Mouse (Mus musculus) layer of hippocampus, postnatal 36 days (tissue): ENCODE measurements at regions not wholly inside any gene's neighbourhood (a gene's known extent, or its start where the extent isn't known, plus 50 kb on each side); places are given as distances from the start of the nearest gene placed in this dataset.
A peak's percentile ranks its signal among the peaks of the same experiment; 100 is the strongest.

Experiments
- DNase-seq, 2 experiments: peaks; one replicate each; pipeline ENCODE4 v3.0.0; 2022

DNA sequence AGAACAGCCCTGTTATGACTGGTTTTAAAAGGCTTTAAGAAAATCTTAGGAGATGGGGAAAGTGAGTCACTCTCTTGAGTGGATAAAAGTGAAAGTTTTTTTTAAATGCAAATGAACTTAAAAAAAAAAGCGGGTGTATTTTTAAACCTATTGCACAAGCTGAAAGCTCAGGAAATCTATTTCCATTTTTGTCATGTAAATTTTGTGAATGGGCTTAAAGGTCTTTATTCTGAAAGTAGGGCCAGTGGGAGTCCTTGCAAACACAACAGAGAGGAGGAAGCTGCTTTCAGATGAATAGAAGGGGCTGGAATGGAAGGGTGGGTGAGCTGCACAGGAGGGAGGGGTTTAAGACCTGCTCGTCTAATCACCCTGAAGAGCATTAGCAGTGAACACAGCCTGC, 62.9 kb downstream of the Fam84a start:
- no peak for DNase-seq

DNA sequence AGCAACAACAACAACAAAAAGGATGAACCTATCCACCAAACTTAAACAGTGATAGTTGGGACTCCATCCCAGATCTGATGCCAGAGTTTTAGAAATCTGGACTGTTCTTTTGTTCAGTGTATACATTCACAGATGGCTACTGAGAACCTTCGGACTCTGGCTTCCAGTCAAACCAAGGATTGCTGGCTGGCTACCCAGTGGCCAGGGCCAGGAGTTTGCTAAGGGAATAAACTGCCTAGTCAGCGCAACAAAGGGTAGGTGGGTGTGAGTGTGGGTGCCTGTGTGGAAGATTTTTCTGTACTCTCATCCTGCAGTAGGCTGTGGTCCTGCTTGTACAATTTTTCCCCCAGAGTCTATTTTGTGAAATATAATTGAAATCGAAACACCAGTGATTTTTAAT, 69.1 kb downstream of the Fam84a start:
- peak; percentile 13 to 17 for DNase-seq

DNA sequence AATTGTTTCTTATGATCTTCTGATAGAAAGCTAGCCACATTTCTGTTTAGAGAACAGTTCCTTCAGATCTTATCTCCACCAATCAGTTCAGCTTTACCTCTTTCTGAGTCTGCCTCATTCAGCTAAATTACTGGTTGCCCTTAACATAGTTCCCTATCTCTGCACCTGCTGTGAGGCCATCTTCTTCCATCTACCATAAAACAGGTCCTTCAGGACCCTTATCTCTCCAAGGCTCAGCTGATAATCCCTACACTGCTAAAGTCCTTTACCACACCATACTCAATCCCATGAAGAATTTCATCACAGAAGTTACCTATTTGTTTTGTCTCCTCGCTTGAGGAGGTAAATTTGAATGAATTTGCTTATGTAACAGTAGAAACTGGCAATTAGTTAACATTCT, 72.0 kb downstream of the Fam84a start:
- no peak for DNase-seq

DNA sequence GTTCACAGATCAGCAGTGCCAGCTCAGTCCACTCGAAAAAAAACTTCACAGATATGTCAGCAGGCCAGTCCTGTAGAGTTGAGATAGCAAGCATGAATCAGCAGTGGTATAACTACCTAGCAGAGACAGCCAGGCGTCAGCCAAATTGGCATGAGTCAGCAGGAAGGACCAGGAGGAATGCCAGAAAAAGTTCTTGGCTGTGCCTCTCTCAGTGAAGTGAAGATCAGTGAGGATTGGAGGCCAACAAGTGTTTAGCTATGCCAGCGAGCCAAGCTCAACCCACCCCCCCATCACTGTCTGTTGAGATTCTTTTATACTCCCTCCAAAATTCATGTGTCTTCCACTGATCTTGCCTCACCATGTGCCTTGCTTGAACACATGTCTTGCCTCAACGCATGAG, 82.8 kb downstream of the Fam84a start:
- peak; percentile 11 to 25 for DNase-seq

DNA sequence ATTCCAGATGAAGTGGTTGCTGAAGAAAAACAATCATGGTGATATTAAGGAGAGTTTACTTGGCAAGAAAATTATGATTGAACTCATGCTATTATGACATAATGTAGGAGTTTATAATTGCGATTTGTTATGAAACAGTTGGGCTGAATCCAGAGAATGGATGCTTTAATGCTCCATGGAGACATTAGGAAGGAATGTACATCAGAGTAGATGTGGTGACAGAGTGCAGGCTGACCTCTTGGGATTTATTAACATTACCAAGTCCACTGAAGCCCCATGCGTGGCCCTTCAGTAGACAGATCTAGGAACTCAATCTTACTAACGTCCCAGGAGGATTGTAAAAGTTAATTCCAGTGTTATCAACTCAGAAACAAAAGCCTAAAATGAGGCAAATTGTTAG, 86.5 kb downstream of the Fam84a start:
- no peak for DNase-seq

DNA sequence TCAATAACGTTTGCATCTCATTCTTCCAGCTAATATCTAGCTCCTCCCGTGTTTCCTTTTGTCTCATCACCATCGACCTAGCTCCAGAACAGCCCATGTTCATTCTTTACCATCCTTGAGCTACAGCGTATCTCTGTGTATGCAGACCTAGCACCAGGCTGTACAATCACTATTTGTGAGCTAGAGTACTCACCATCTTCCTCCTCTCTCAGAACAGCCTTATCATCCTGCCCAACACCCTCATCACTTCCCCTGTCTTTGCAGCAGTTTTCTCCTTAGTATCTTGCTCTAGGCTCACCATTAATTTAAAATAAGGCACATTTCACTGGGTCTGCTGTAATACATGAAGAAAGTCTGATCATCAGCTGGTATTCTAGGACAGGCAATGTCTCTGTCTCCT, 88.6 kb downstream of the Fam84a start:
- no peak for DNase-seq

DNA sequence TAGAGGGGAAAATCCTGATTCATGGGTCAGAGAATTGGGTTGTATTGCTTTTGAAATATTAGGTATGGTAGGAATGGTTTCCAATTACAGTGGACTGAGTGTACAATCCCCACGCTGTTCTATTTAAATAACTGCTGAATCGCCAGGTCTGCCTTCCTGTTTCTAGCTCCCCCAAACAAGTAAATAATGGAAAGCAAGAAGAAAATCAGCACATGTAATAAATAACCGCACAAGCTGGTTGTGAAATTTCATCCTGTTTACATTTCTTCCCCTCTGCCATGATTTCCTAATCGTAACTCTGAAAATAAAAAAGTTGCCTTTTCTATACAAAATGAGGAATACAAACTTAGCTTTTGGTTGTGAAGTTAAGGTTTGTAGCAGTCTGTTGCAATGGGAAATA, 95.7 kb downstream of the Fam84a start:
- DNase-seq = no peak

DNA sequence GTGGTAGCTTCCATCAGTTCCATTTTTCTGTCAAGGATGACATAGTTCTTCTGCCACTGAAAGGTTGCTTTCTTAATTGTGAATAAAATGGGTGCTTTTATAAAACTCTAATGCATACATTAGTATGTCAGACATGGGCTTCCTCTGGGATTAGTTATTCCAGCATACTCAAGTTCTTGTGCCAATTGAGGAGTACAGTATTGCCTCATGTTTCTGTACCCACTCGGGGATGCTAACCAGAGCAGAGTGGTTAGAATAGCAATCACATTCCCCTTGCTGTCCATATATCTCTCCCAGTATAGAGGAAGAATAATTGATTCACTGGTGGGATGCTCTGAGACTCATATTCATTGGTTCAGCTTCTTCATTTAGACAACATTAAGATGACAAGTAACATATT, 119.5 kb downstream of the Fam84a start:
- no peak for DNase-seq

DNA sequence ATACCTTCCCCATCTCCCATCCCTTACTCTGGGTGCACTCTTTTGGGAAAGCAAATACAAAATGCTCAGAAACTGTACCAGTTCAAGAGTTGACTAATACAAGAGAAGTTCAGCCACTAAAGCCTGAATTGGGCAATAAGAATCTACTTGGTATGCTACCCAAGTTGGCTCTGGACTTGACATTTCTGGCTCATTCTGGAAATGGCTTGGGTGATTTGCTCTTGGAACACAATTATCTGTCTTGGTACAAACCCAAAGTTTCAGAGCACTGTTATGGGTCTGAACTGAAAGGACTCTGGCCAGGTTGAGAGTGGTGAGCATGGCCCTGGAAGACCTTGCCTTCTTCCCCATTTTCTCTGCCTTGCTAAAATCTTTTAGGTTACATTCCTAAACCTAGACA, 136.6 kb downstream of the Fam84a start:
- no peak for DNase-seq

DNA sequence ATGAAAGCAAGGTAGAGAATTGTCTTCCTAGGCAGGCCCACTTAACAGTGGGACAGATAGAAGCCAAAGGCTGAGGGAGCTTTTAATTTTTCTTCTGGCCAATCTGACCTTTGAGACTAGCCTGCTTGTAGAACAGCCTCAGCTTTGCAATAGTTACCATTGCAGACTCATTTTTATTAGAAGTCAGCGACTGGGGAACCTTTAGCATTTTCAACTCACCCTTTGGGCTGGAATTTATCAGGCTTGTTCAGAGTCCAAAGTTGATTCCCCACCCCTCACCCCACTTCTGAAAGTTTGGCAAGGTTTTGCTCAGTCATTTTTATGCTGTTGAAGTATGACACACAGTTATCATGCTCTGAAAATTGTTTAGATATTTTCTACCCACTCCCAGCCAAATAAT, 145.9 kb downstream of the Fam84a start:
- no peak for DNase-seq

DNA sequence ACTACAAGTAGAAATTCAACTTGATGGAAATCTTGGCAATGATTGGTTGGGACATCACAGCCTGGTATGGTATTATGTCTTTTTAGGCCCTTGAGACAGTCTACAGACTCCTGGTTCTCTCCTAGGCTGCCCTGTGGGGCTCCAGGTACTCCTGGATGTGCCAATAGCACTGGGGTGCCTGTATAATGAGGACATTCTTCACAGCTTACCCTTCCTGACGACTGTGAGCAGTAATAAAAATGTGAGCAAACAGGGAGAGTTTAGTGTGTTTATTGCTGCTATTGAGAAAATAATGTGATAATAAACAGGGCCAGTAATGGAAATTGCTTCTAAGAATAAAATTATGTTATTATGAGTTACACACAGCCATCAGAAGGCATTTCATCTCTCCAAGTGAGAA, 150.2 kb downstream of the Fam84a start:
- no peak for DNase-seq

DNA sequence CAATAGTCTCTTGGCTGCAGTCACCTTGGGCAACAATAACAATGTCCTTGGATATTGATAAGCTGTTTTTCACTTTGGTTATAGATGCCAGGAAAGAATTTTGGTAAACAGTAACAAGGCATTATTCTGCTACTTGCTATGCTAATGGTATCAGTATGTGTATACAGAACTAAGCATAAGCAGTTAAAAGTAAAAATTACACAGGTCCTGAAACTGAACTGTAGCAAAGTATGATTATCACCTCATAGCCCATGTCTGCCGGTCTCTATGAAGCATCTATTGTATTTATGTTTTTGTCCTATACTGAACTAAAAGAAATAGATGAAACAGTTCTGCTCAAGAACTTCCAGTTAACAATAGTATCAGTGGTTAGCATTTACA, 167.5 kb downstream of the Fam84a start:
- no peak for DNase-seq

DNA sequence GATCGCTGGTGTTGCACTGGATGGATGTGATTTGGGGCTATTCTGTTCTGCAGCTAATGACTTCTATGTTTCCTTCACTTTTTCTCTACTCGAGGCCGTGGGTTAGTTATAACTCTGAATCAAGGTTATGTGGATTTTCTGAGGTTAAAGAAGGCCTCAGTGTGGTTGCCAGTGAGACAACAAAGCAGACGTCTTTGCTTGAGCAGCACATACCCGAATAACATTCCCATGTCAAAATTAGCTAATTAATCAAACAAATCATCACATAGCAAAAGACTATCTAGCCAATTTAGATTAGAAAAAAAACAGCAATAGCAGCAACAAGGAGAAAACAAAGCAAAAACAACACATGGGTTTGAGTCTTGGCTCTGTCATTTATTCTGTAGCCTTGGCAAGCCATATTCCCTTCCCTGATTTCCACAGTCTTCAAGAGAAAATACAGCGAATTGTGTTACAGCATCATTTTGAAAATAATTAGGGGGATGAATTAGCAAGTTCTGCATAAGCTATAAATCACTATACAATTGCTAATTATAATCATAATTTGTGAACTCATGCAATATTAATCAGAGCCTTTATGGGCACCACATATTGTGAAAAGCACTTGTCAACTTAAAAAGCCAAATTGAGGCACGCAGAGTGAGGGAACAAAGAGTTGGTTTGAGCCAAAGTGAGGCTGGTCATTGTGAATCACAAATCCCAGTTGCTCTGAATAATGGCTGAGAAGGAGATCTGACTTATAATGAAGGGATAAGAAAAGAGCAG, 168.0 kb downstream of the Fam84a start:
- DNase-seq = no peak

DNA sequence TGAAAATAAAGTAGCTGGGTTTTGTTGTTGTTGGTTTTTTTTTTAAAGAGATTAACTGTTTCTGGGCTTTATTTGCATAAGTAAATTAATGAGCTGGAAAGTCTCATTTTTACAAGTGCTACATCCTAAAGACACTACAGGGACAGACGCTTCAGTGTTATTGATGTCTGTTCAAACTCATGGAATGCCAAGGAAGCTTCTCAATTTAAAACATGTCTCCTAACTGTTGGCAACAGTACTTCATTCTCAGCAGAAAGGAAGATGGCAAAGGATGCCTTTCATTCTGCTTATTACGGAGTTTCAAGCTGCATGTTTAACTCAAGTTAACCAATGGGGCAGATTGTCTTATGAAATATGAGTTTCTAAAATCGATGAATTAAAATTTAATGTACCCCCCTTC, 187.3 kb downstream of the Fam84a start:
- DNase-seq = no peak

DNA sequence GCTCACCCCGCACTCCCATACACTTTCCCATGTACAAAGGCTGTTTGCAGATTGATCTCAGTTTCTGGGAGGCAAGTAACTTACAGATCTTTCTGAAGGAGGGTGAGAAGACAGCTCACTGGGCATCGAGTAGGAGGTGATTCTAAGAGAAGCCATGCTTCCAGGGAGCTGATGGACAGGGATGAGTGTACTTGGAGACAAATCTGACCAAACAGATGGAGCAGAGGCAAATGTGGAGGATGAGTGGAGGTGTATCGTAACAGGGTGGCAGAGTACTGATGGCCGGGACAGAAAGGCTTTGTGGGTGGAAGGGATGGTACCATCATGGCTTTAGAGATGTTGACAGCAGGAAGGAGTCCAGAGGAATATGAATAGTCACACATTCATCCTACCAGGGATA, 212.4 kb downstream of the Fam84a start:
- peak in 1 of 2 experiments; percentile 1 for DNase-seq

DNA sequence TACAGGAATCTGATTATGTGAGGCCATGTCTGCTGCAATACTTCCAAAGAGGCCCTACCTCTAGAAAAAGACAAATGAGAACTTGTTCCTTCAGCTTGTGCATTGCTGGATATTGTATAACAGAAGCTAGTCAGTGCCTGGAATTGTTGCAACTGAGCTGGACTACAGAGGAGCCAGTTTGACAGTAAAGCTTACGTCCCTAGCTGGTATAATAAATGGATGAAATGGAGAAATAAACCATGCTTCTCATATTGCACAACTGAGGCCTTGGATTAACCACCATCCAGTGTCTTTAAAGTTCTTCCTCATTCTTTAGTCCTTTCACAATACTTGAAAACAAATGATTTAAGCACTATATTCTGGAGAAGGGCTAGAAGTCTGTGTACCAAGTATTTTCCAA, 230.8 kb downstream of the Fam84a start:
- no peak for DNase-seq

DNA sequence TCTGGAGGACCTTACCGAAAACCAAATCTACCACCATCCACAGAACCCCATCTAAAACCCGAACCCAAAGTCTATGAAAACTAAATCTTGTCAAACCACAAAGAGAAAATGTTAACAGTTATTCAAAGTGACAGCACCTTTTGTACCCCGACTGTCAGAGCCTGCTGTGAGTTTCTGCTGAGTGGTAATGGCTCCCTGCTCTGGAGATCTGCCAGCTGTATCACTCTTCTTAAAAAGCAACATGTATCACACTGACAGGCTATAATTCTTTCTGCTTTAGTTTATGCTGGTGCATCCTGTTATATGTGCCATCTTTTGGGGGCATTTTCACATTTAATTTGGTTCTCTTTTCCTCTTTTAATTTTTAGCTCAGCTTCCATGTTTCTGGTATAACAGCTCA, 268.5 kb downstream of the Fam84a start:
- DNase-seq = no peak

DNA sequence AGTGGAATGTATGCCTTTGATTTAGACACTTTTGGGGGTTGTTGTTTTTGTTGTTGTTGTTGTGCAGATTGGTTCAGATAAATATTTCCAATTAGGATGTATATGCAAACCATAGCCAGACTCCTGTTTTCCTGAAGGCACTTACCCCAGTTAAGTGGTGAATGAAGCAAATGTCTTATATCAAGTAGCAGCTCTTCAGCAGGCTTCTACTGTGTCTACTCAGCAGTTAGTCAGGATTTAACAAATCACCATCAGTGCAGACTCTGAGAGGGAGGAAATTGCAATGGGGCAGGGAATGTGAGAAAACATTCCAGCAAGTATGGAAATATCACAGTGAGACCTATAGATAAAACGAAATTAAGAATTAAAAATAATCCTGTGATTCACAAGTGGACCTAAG, 282.7 kb downstream of the Fam84a start:
- DNase-seq = no peak

DNA sequence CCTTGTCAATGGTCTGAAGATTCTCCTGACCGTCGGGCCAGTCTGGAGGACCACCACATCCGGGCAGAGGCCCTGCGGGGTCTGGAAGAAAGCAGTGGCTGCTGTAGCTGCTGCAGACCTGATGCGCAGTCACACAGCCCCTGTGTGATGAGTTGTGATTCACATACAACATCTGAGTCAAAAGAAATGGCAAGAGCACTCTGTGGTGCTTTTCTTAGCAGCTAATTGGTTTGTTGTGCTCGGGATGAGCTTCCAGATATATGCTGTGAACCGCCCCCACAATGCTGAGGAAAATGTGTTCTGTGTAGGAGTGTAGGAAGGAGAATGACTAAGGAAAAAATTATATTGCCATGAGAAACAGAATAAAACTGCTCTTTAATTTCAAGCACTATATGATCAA, 290.6 kb downstream of the Fam84a start:
- peak; percentile 25 to 34 for DNase-seq

DNA sequence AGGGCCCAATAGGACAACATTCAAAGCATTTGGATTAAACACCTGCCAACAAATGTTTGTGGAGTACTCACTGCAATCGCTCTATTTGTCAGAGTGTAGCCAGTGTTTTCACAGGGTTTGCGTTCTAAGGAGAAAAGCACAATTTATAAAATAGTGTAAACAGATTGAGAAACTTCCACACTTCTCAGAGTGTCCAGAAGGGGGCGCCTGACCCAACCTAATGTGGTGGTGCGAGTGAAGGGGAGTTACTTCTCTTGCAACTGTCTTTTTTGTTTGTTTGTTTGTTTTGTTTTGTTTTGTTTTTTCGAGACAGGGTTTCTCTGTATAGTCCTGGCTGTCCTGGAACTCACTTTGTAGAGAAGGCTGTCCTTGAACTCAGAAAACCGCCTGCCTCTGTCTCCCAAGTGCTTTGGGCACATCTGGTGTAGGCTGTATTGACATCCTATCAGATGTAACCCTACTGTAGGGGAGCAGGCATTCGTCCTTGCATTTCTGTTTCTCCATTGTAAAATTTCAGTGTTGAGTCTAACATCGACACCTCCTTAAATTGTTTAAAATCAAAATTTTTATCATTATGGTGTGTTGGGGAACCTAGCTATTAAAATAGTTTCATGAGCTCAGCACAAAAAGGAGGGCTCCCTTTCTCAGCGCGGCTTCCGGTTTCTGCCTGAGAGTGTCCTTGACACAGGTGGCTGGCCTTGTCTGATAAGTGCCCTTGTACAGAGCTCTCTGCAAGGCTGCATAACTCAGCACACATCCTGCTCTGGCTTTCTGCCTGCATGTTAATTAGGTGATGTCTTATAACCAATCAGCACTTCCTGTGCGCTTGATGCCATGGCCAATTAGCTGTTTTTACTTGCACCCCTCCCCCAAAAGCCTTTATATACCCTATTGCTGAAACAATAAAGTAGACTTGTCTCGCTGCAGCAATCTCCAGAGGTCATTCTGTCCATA, 307.0 kb downstream of the Fam84a start:
- DNase-seq = peak; percentile 33 to 52

DNA sequence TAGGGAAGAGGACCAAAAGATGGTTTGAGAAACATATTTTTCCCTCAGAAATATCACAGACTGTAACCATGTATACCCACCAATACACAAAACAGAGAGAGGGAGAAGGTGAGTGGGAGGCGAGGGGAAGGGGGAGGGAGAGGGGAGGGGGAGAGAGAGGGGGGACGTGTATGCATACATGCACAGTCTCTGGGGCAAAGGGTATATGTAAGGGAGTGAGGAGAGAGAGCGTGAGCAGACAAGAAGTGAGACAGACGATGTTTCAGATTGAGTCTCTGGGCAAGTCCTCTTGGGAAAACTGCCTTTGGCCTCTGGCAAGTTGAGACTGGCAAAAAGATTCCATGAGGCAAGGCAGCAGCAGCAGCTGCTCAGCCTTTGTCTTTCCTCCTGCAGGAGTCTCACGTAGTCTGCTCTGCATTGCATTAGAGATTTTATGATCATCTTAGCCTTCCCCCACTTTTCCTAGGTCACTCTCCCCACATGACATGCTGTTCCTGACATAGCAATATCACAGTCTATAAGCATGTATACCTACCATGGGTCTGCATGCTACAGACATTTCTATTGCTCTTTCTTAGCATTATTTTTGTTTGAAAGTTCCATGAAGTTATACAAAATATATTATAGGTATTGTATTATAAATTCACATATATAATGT, 308.3 kb downstream of the Fam84a start:
- no peak for DNase-seq

DNA sequence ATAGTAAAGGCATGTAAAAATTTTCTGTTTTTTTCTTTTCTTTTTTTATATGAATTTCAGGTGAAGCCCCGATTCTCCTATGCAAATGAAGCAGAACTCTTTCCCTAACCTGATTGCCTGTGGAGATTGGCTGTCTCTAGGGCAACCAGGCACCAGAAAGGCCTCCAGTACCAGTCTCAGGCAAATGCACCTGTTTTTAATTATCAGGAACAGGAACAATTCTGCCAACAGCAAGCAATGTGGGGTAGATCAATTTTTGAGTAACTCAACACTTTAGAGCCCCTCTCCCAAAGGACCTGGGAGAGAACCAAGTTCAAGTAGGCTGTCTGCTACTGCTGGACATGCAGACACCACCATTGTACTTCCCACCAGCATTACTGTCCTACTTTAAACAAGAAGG, 310.6 kb downstream of the Fam84a start:
- no peak for DNase-seq

DNA sequence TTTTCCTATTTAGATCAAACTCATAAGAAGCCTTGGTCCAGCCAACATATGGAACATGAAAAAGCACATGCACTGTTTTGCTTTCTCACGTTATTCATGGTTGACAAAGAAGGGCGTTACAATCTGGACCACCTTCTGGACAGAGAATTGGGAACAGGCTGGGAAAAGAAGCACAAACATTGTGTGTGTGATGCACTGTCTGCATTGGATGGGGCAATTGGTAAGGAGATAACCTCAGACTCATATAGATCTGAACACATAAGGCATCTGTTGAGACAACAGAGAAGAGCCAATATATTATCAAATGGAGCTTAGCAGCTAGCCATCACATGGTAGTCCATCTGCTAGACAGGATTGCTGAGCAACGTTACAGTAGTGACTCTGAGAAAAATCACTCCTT, 317.1 kb downstream of the Fam84a start:
- no peak for DNase-seq
